Mouse (Mus musculus) liver, embryonic 11.5 days (tissue): ENCODE measurements around the gene Alkbh1. TPM values are rescaled to one million over a fixed set of nuclear protein-coding genes. Genes with fewer than 3 reads are reported as not detected.

ENCODE experiments used
- ATAC-seq: fragments of 200-750 bp; cut with Nextera tagmentation; replicated peaks from 2 replicates; pipeline ENCODE4 v1.8.0; 2017; ENCODE audit warnings: moderate number of reproducible peaks, mild to moderate bottlenecking, moderate TSS enrichment, moderate library complexity; ENCODE audit not compliant: low FRiP score
- DNase-seq: peaks from one replicate; pipeline ENCODE4 v3.0.0-alpha.2; 2017; ENCODE audit warnings: low spot score
- H3K27ac ChIP-seq: fragments of 300-500 bp; sonication (generic); 2 replicates; pipeline ENCODE4 v1.5.1; 2014; ENCODE audit warnings: mild to moderate bottlenecking, low read depth, low read length, control low read depth
- H3K27me3 ChIP-seq: fragments of 300-500 bp; sonication (generic); replicated peaks from 2 replicates; pipeline ENCODE4 v1.6.1; 2014; ENCODE audit warnings: low read length, mixed read lengths; ENCODE audit not compliant: control insufficient read depth, insufficient read depth
- H3K36me3 ChIP-seq: fragments of 300-500 bp; sonication (generic); 2 replicates; pipeline ENCODE4 v1.6.1; 2014; ENCODE audit warnings: mild to moderate bottlenecking, low read length, moderate library complexity, mixed read lengths; ENCODE audit not compliant: control insufficient read depth, insufficient read depth
- H3K4me1 ChIP-seq: fragments of 300-500 bp; sonication (generic); replicated peaks from 2 replicates; pipeline ENCODE4 v1.6.1; 2014; ENCODE audit warnings: low read length, mixed read lengths; ENCODE audit not compliant: control insufficient read depth, insufficient read depth
- H3K4me2 ChIP-seq: fragments of 300-500 bp; sonication (generic); 2 replicates; pipeline ENCODE4 v1.6.1; 2014; ENCODE audit warnings: mild to moderate bottlenecking, control low read depth, moderate library complexity
- H3K4me3 ChIP-seq: fragments of 300-500 bp; sonication (generic); 2 replicates; pipeline ENCODE4 v1.5.1; 2014; ENCODE audit warnings: low read depth, low read length, control low read depth
- H3K9ac ChIP-seq: fragments of 300-500 bp; sonication (generic); 2 replicates; pipeline ENCODE4 v1.6.1; 2014; ENCODE audit warnings: low read depth, low read length, control low read depth
- H3K9me3 ChIP-seq: fragments of 300-500 bp; sonication (generic); 2 replicates; pipeline ENCODE4 v1.6.1; 2016; ENCODE audit warnings: low read length, inconsistent platforms, mixed read lengths; ENCODE audit not compliant: control insufficient read depth
- WGBS: fragments of 180-500 bp; shearing (Covaris S2); extraction: QIAGEN DNeasy Blood & Tissue Kit; methylation state at CpG from one replicate; pipeline ENCODE4 v1.1.7; 2014; 5-methylcytosine and 5-hydroxymethylcytosine counted together
- polyA plus RNA-seq: library from polyadenylated mRNA; unstranded; fragments of >200 nt; fragmentation: Nextera tagmentation; extraction: Ambion mirVana; gene quantifications from 2 replicates; pipeline ENCODE4 v1.2.1, GENCODE M21; 2014

Gene Alkbh1
- polyA plus RNA-seq, 1 experiment from 2014 or later = 64.9 TPM

GRCm38 (mm10) chr12:87393447-87394145, 50.2 kb downstream of the Alkbh1 start:
- Histone ChIP-seq H3K4me3 (no peak overlapping the region), H3K9ac (no peak overlapping the region), H3K4me2 (no peak overlapping the region), H3K27me3 (no peaks in the 10 kb centered on the region), H3K4me1 (no peaks in the 10 kb centered on the region), H3K9me3 (no peaks in the 10 kb centered on the region), H3K27ac (no peak overlapping the region), H3K36me3 (no peaks in the 10 kb centered on the region)
- ATAC-seq (no peak), DNase-seq (no peak)
- 50% methylated on average over 4 of the region's 4 CpGs for WGBS

- no peak for ATAC-seq
Observed at GRCm38 (mm10) chr12:87391355-87391754, 52.5 kb downstream of the Alkbh1 start.

GRCm38 (mm10) chr12:87389231-87389630, 54.6 kb downstream of the Alkbh1 start:
- Histone ChIP-seq H3K36me3 (no peaks in the 10 kb centered on the region), H3K4me2 (peak overlapping the region; percentile 71), H3K9me3 (no peaks in the 10 kb centered on the region), H3K27me3 (no peaks in the 10 kb centered on the region), H3K9ac (no peak overlapping the region), H3K27ac (no peak overlapping the region), H3K4me3 (no peak overlapping the region), H3K4me1 (peaks cover 14% of the 10 kb centered on the region)
- ATAC-seq (no peak), DNase-seq (no peak)
- 76% methylated on average over 3 of the region's 3 CpGs for WGBS

More at GRCm38 (mm10) chr12:87391355-87391754, 52.5 kb downstream of the Alkbh1 start:
- no peaks in the 10 kb centered on the region for H3K27me3 ChIP-seq
- H3K4me2 ChIP-seq = no peak overlapping the region
- H3K9me3 ChIP-seq = no peaks in the 10 kb centered on the region
- no peak overlapping the region for H3K9ac ChIP-seq
- H3K36me3 ChIP-seq = no peaks in the 10 kb centered on the region
- no peak for DNase-seq
- peaks cover 9% of the 10 kb centered on the region for H3K4me1 ChIP-seq
- no peak overlapping the region for H3K4me3 ChIP-seq
- H3K27ac ChIP-seq = no peak overlapping the region

GRCm38 (mm10) chr12:87388122-87388774, 55.6 kb downstream of the Alkbh1 start, which contains the start of gene Sptlc2:
Gene Sptlc2, minus strand, starts transcription at chr12:87388355.
- H3K9me3 ChIP-seq = no peaks in the 10 kb centered on the region
- peak within 1 kb of the TSS; percentile 97 for H3K4me3 ChIP-seq
- WGBS = under 1% methylated on average over 45 of the region's 45 CpGs
- peak within 1 kb of the TSS; percentile 92 for H3K4me2 ChIP-seq
- ATAC-seq = peak; percentile 98
- DNase-seq = peak; percentile 96
- no peaks in the 10 kb centered on the region for H3K27me3 ChIP-seq
- peaks cover 14% of the 10 kb centered on the region for H3K4me1 ChIP-seq
- H3K27ac ChIP-seq = peak within 1 kb of the TSS; percentile 61; the same call in 1 of the 2 replicates
- H3K9ac ChIP-seq = peak within 1 kb of the TSS; percentile 80
- H3K36me3 ChIP-seq = no peaks in the 10 kb centered on the region

- peaks cover 14% of the 10 kb centered on the region for H3K4me1 ChIP-seq
- peak overlapping the region; percentile 61; the same call in 1 of the 2 replicates for H3K27ac ChIP-seq
- under 1% methylated on average over 57 of the region's 65 CpGs for WGBS
- ATAC-seq (peak; percentile 46), DNase-seq (peak; percentile 53)
- peak overlapping the region; percentile 92 for H3K4me2 ChIP-seq
- no peaks in the 10 kb centered on the region for H3K36me3 ChIP-seq
- H3K27me3 ChIP-seq = no peaks in the 10 kb centered on the region
- H3K4me3 ChIP-seq = peak overlapping the region; percentile 97
- H3K9me3 ChIP-seq = no peaks in the 10 kb centered on the region
- peak overlapping the region; percentile 80 for H3K9ac ChIP-seq
Observed at GRCm38 (mm10) chr12:87387171-87388121, 56.4 kb downstream of the Alkbh1 start.

GRCm38 (mm10) chr12:87385051-87385450, 58.8 kb downstream of the Alkbh1 start:
- H3K9me3 ChIP-seq = no peaks in the 10 kb centered on the region
- ATAC-seq = no peak
- no peak overlapping the region for H3K4me3 ChIP-seq
- no peaks in the 10 kb centered on the region for H3K27me3 ChIP-seq
- no peak for DNase-seq
- H3K9ac ChIP-seq = no peak overlapping the region
- H3K4me1 ChIP-seq = peaks cover 30% of the 10 kb centered on the region
- no peaks in the 10 kb centered on the region for H3K36me3 ChIP-seq
- WGBS = 81% methylated on average over 3 of the region's 3 CpGs
- no peak overlapping the region for H3K27ac ChIP-seq
- no peak overlapping the region for H3K4me2 ChIP-seq

- ATAC-seq = no peak
- 28% methylated on average over 2 of the region's 2 CpGs for WGBS
Observed at GRCm38 (mm10) chr12:87381380-87381682, 62.5 kb downstream of the Alkbh1 start.

GRCm38 (mm10) chr12:87380586-87381379, 63.0 kb downstream of the Alkbh1 start:
- no peak overlapping the region for H3K4me2 ChIP-seq
- peaks cover 16% of the 10 kb centered on the region for H3K4me1 ChIP-seq
- no peak for DNase-seq
- H3K9me3 ChIP-seq = no peaks in the 10 kb centered on the region
- H3K27ac ChIP-seq = no peak overlapping the region
- 56% methylated on average over 10 of the region's 10 CpGs for WGBS
- ATAC-seq = peak; percentile 30; the same call in 1 of the 2 replicates
- H3K4me3 ChIP-seq = no peak overlapping the region
- no peaks in the 10 kb centered on the region for H3K27me3 ChIP-seq
- H3K9ac ChIP-seq = no peak overlapping the region
- H3K36me3 ChIP-seq = no peaks in the 10 kb centered on the region

More at GRCm38 (mm10) chr12:87381380-87381682, 62.5 kb downstream of the Alkbh1 start:
- H3K36me3 ChIP-seq = no peaks in the 10 kb centered on the region
- no peak overlapping the region for H3K4me3 ChIP-seq
- no peak overlapping the region for H3K4me2 ChIP-seq
- H3K27ac ChIP-seq = no peak overlapping the region
- H3K27me3 ChIP-seq = no peaks in the 10 kb centered on the region
- no peak overlapping the region for H3K9ac ChIP-seq
- H3K4me1 ChIP-seq = peaks cover 21% of the 10 kb centered on the region
- no peak for DNase-seq
- H3K9me3 ChIP-seq = no peaks in the 10 kb centered on the region
